Mouse (Mus musculus) heart, postnatal 10 days (tissue): ENCODE measurements around the gene Adap1. TPM values are rescaled to one million over a fixed set of nuclear protein-coding genes. Genes with fewer than 3 reads are reported as not detected.

Source experiments
- DNase-seq, 2 experiments: peaks; one replicate each; pipeline ENCODE4 v3.0.0; 2021
- intact Hi-C: fragments of 180-260 bp; cut with DNase I; formaldehyde crosslinking; loops from one replicate; pipeline ENCODE4 v1.15.1; 2025
- total RNA-seq, 2 experiments: library from RNA; stranded (reverse); gene quantifications; 2 replicates each; pipeline ENCODE4 v1.2.3; 2021

Adap1 gene
- total RNA-seq, 2 experiments from 2014 or later: 1.6 to 1.8 TPM

DNA sequence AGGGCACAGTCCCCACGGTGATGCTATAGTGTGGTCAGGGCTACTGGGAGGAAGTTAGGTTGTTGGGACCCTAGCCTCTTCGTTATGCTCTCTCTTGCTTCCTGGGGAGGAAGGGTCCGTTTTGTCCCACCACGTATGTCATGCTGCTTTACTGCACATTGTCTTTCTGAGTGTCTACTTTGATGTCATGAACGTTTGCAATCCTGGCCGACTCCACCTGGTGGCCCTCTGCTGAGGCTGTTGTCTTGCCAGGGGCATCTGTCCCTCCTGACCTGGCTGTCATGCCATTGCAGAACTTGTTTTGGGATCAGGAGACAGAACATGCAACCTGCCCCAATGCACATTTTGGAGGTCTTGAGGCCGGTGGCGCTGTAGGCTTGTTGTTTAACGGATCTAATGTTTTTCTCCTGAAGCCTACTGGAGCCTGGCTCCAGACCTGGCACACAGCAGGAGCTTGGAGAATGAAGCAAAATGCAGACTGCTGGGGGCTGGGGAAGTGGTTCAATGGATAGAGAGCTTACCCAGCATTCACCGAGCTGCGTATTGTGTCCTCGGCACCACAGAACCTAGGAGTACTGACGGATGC is 782 bp upstream of the Adap1 start:
- intact Hi-C loops: loop anchor here (1.0 kb wide), 1 partner anchor 44 kb away; no protein-coding TSS in a partner anchor
- no peak for DNase-seq

- DNase-seq: no peak
- intact Hi-C loops: no loop called here
Observed at GRCm38 (mm10) chr5:139324691-139325394, 579 bp downstream of the Adap1 start.

DNA sequence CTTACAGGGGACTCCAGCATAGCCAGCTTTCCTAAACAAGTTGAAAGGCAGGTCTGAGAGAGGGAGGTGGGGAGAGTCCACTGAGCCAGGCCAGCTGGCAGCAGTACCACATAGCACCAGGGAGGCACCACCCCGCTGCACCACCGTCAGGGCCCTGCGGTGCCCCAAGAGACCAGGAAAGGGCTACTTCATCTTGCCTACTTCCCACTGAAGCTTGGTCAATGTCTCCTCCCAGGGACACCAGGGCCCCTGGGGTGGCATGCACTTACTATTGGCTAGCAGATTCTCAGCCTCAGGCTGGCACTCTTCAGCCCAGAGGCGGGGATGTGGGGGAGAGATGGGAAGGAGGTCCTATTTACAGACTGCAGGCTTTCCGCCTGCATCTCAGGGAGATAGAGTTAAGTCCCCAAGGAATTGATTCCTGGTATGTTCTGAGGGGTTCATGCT is 1.4 kb downstream of the Adap1 start:
- intact Hi-C loops: no loop called here
- no peak for DNase-seq

- intact Hi-C loops: no loop called here
Observed at GRCm38 (mm10) chr5:139323260-139323924, 2.0 kb downstream of the Adap1 start.

GRCm38 (mm10) chr5:139321331-139321730 is 4.1 kb downstream of the Adap1 start:
- intact Hi-C loops: no loop called here

More at GRCm38 (mm10) chr5:139323260-139323924, 2.0 kb downstream of the Adap1 start:
- no peak for DNase-seq

GRCm38 (mm10) chr5:139320424-139320823 is 5.0 kb downstream of the Adap1 start:
- intact Hi-C loops: no loop called here
- DNase-seq: no peak

More at GRCm38 (mm10) chr5:139321331-139321730, 4.1 kb downstream of the Adap1 start:
- no peak for DNase-seq

GRCm38 (mm10) chr5:139317751-139318504 is 7.5 kb downstream of the Adap1 start:
- intact Hi-C loops: no loop called here
- no peak for DNase-seq

- intact Hi-C loops: no loop called here
- DNase-seq: no peak
Observed at GRCm38 (mm10) chr5:139316982-139317675, 8.3 kb downstream of the Adap1 start.

DNA sequence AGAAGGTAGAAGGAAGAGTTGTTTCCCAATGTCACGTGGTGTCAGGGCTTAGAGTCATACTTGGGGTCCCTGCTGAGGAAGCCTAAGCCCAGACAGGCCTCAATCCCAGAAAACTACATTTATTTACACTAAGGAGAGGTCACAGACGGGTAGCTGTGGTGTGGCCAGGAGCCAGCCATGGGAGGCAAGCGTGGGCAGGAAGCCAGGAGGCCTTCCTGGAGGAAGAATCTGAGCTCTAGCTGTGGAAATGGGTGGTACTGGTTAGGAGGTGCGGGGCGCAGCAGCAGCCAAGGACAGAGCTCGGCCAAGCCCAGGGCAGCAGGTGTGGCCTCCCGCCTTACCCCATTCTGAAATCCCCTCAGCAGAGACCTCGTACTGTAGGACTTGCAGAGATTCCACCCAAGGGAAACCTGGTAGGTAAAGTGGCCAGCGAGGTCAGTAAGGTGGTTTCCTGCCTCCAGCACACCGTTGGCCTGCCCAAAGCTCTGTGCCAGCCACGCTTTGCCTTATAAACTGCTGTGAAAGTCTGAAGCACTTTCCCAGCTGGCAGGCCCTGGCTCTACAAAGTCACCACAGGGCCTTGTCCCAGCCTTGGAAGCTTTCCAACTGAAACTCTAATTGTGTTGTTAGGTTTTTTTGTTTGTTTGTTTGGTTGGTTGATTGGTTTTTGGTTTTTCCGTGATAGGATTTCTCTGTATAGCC is 10.3 kb downstream of the Adap1 start:
- no peak for DNase-seq
- intact Hi-C loops: no loop called here

DNA sequence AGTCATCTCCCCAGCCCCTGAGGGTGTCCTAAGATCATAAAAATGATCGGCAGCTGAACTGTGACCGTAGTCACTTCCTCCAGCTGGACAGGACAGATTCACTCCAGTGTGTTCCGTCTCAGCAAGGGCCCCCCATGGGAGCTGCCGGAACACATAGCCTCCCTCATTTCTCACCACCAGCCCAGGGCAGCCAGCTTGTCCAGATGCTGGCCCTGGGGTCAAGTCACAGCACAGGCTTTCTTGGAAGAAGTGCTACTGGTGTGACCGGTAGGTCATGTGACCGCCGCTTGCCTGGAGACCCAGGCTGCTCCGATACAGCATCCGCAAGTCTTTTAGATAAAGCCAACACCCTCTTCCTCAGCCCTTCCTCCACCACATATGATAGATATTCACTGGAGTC is 11.9 kb downstream of the Adap1 start:
- intact Hi-C loops: no loop called here
- no peak for DNase-seq

GRCm38 (mm10) chr5:139311822-139312221 is 13.6 kb downstream of the Adap1 start:
- DNase-seq: no peak
- intact Hi-C loops: no loop called here

GRCm38 (mm10) chr5:139310477-139310876 is 14.9 kb downstream of the Adap1 start:
- DNase-seq: no peak
- intact Hi-C loops: no loop called here

GRCm38 (mm10) chr5:139309946-139310345 is 15.5 kb downstream of the Adap1 start:
- no peak for DNase-seq
- intact Hi-C loops: no loop called here

- no peak for DNase-seq
- intact Hi-C loops: no loop called here
Observed at GRCm38 (mm10) chr5:139303646-139304061, 21.8 kb downstream of the Adap1 start.

- DNase-seq: no peak
- intact Hi-C loops: no loop called here
Observed at GRCm38 (mm10) chr5:139302101-139302500, 23.3 kb downstream of the Adap1 start.

- no peak for DNase-seq
- intact Hi-C loops: no loop called here
Observed at GRCm38 (mm10) chr5:139297745-139298144, 27.7 kb downstream of the Adap1 start.

GRCm38 (mm10) chr5:139297092-139297491 is 28.3 kb downstream of the Adap1 start:
- no peak for DNase-seq
- intact Hi-C loops: no loop called here

GRCm38 (mm10) chr5:139294089-139294488 is 31.3 kb downstream of the Adap1 start:
- no peak for DNase-seq
- intact Hi-C loops: no loop called here

DNA sequence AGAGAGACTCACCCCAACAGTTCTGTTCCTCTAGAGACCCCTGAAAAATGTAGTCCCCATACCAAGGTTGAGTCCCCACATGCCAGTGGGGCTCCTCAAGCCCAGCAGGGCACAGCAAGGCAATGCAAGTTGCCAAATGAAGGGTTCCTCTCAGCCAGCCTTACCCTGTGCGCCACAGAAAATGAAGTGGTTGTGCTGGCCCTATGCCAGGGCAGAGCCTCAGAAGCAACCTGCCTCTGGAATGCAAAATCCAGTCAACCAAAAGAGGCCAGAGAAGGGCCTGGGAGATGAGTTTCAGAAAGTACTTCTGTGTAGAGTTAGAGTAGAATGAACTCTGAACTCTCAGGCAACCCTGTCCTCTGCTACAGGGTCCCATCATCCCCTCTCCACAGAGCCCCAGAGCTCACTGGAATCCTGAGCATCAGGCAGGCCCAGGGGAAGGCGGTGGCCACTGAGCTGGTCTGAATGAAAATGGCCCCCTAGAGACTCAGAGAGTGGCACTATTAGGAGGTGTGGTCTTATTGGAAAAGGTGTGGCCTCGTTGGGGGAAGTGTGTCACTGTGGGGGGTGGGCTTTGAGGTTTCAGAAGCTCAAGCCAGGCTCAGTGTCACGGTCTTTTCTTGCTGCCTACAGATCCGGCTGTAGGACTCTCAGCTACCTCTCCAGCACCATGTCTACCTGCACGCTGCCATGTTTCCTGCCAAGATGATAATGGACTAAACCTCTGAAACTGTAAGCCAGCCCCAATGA is 33.4 kb downstream of the Adap1 start:
- no peak for DNase-seq
- intact Hi-C loops: no loop called here
